Comparison of ENCODE assay signal across 13 mouse cellular contexts in genomic region chr15:81828426-81829207, GRCm38 (mm10).
"Had no signal": no experiment of that assay in that cellular context is flagged by ENCODE, and none has a peak within 500 bp of the region (broad histone marks: within the 10 kb centered on the region; RNA-seq: fewer than 3 reads in every experiment).

No protein-coding gene starts in this region.

- H3K9ac ChIP-seq: kidney, embryonic 15.5 days; limb, embryonic 15.5 days; liver, embryonic 14.5 days; midbrain, embryonic 15.5 days; neural tube, embryonic 12.5 days; stomach, embryonic 15.5 days had no signal

- H3K4me3 ChIP-seq: kidney, embryonic 15.5 days; limb, embryonic 15.5 days; midbrain, embryonic 15.5 days; neural tube, embryonic 12.5 days; stomach, embryonic 15.5 days had no signal

- H3K9me3 ChIP-seq: kidney, embryonic 15.5 days; limb, embryonic 15.5 days; midbrain, embryonic 15.5 days; neural tube, embryonic 12.5 days; stomach, embryonic 15.5 days had no signal

- H3K4me1 ChIP-seq: midbrain, embryonic 15.5 days; neural tube, embryonic 12.5 days had no signal

- H3K27me3 ChIP-seq: kidney, embryonic 15.5 days; limb, embryonic 15.5 days; midbrain, embryonic 15.5 days; neural tube, embryonic 12.5 days; stomach, embryonic 15.5 days had no signal

- H3K4me2 ChIP-seq: kidney, embryonic 15.5 days; limb, embryonic 15.5 days; midbrain, embryonic 15.5 days; neural tube, embryonic 12.5 days; stomach, embryonic 15.5 days had no signal

- H3K27ac ChIP-seq: kidney, embryonic 15.5 days; limb, embryonic 15.5 days; liver, embryonic 14.5 days; midbrain, embryonic 15.5 days; neural tube, embryonic 12.5 days; stomach, embryonic 15.5 days had no signal

- DNase-seq: kidney, postnatal 36 days; layer of hippocampus, adult 9-11 months; layer of hippocampus, postnatal 36 days; lung, adult 2 months; lung, postnatal 36 days; thymus, adult 2 months; thymus, postnatal 25 days had no signal
